Mouse (Mus musculus) MEL-GATA-1-ER (cell line): ENCODE measurements around the gene Tmed4.
"Not testable (repeated sequence)": the region's sequence is repeated elsewhere in the genome, so short reads cannot be mapped to it uniquely, and the experiment has no call there.

Experiments used
- DNase-seq: peaks from one replicate; pipeline ENCODE4 v3.0.0-alpha.2; 2012; ENCODE audit warnings: low read depth; ENCODE audit errors: extremely low read depth

Gene Tmed4

DNA sequence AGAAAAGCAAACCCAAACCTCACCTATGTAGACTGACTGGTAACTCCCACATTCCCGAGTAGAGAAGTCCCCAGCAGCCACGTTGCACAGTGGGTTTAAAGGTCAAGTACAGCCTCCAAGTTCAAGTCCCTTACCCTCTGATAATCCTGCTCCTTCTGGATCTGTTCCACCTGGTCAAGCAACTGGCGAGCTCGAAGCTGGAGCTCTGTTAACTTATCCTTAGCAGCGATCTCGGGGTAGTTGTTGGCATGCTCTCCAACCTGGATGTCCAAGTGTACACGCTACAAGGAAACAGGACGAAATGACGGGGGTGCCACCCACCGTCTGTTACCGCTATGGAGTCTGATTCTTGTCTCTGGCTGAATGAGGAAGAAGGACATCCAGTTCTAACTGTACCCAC lies 1.1 kb downstream of the Tmed4 start:
- DNase-seq, result no peak

DNA sequence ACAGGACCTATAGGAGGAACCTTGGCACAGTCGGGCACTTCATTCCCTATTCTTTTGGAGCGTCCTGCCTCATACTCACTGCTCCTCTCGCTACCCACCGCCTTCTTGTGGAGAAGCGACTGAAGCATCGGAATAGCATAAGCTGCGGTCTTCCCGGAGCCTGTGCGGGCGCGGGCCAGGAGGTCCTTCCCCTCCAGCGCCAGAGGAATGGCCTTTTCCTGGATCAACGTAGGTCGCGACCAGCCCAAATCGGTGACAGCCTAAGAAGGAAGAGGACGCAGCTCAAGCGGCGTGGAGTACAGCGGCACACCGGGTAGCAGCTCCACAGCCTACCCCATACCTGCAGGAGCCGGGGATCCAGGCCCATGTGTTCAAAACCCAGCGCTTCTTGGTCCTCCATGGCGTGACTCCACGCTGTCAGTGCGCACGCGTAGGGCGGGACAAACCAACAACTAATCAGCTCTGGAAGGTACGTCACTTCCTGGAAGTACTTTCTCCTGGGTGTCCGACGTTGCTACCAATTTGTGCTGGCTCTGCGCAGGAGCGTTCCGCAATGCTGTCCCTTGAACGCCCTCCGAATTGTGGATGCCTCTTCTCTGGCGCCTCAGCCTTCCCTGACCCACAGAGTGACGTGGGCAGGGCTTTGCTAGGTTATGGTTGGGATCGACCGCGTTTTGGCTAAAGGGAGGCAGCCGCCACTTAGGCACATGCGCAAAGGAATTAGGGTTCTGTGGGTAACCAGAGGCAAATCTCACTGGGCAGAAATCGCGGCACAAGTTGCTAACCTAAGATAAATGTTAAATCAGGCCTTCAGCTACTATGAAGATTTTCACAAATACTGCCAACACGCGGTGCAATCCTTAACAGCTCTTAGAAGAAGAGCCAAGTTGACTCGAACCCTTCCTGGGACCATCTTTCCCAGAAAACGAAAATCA lies 7.1 kb downstream of the Tmed4 start, which contains the start of gene Ddx56:
Gene Ddx56, minus strand, starts transcription at position 453 of the 935 bp plus-strand sequence.
- DNase-seq, result peak; percentile 96

DNA sequence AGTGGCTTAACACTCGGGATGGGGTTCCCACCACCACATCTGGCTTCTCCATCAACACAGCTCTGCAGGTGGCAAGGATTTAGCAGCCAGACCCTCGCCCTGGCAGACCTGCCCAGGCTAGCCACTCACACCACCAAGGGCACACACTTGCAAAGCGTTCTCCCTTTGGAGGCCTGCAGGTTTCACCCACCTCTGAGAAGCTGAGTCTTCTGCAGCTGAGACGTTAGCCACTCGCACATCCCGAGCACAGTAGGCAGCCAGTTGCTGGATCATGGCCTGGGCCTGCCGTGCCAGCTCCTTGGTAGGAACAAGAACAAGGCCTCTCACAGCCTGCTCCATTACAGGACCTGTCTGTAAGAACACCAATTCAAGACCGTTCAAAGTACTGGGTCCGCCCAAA lies 8.0 kb downstream of the Tmed4 start:
- DNase-seq, result no peak

DNA sequence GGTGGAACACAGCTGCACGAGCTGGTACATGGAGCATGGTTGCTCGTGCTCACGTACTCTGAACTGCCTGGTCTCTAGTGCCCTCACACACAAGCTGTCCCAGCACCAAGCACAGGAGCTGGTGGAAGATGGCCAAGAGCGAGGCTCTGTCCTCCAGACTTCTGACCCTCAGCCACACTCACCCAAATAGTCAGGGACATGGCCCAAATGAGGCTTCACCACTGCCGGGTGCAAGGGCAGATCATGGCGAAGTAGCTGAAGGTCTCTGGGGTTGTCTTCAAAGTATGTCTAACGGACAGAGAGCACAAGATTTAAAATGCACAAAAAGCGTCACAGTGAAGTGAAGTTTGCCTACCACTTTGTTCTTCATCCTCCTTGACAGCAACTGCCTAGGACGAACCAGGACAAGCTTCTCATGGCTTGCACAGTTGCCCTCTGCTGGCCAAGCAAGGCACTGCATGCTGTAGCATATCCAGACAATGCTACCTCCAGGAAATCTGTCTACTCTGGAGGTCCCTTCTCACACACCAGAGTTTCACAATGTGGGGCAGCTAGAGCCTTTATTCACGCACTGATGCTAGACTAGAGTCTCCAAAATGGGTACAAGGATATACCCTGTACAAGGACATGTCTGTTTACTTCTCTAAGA lies 13.1 kb downstream of the Tmed4 start:
- DNase-seq, result peak; percentile 52

DNA sequence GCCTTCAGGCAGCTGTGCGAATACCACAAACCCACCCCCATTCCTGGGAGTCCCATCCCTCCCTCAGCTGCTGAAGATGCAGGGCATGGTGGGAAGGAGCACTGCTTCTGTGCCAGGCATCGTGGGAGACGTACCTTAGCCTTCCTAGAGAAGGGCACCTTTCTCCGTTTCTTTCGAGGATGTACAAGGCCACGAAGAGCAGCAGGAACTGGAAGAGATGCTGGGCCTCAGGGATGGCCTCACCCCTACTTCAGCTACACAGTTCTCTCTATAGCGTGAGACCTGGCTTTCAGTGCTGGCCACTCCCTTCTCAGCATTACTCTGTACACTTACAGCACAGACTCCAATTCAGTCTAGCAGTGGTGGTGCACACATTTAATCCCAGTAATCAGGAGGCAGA lies 15.3 kb downstream of the Tmed4 start:
- no peak for DNase-seq

DNA sequence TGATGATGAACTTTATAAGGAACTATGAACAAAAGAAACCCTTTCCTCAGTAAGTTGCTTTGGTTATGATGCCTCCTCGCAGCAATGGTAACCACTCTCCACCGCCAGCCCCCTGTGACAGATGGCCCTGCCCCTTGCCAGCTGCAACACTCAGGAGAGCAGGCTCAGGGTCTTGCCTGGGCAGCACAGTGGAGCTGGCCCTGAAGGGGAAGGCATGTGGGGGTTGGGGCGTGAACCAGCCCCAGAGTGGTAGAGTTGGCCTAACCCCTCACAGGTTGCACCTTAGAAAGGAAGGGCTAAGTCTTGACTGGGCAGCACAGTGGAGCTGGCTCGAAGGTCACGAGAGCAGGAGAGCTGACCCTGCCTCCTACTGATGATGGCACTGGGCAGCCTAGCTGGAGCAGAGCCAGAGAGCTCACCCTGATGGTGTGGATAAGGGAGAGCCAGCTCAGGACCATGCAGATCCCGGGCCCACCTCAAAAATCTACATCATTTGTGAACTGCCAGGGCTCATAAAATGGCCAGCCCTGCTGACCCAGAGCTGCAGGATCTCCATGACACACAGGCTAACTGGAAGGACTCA lies 18.1 kb downstream of the Tmed4 start:
- DNase-seq, result no peak

DNA sequence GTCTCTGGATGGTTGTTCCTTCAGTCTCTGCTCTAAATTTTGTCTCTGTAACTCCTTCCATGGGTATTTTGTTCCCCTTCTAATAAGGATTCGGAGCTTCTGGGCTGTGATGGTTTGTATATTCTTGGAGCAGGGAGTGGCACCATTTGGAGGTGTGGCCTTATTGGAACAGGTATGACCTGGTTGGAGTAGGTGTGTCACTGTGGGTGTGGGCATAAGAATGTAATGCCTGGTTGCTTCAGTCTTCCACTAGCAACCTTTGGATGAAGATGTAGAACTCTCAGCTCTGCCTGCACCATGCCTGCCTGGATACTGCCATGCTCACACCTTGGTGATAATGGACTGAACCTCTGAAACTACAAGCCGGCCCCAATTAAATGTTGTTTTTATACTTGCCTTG lies 20.1 kb downstream of the Tmed4 start:
- DNase-seq, result not testable (repeated sequence)

DNA sequence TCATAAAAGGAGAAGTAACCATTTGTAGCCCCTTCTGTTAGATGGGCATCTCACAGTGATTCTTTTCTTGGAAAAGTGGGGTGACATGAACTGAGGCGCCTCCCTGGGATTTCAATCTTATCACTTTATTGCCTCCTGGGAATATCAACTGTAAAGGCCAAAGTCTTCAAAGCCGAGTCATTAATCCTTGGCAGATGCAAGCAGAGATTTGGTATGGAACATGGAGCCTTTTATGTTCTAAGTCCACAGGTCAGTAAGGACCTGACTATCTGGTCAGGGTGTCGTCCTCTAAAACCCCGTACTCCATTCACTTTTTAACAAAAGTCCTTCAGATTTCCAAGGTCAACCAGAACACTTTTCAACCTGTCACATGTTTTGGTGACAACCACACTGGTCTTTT lies 21.8 kb downstream of the Tmed4 start:
- DNase-seq, result no peak

DNA sequence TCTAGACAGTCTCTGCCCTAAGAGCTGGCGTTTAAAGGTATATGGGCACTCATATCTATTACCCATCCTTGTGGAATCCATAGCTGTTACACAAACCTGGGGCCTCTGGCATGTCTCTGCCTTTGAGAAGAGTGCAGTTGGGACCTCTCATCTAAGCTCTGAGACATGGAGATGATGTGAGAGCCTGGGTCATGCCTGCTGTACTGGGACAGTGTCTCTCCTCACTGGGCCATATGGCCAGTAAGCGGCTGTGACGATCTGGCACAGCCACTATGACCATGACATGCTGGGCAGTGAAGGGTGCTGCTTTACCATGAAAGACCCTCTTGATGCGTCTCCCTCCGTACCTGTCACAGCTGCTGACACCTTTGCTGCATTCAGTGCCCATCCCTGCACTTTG lies 22.4 kb downstream of the Tmed4 start:
- no peak for DNase-seq

DNA sequence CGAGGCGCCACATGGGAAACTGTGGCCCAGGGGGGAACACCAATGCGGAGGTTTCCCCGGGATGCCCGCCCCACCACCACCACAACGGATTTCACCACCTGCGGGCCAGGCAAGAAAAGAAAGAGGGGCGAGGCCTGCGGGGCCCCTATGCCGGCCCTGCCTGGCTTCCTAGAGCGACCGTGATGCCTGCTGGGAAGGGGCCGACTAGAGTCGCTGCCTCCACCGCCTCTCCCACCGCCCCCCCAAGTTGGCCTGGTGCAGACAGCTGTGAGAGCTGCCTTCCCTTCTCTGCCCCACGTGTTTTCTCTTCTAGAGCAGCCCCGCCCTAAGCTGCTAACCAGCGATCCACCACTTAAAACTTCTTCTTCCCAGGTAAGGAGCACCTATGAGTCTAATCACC lies 30.0 kb downstream of the Tmed4 start:
- DNase-seq, result no peak

DNA sequence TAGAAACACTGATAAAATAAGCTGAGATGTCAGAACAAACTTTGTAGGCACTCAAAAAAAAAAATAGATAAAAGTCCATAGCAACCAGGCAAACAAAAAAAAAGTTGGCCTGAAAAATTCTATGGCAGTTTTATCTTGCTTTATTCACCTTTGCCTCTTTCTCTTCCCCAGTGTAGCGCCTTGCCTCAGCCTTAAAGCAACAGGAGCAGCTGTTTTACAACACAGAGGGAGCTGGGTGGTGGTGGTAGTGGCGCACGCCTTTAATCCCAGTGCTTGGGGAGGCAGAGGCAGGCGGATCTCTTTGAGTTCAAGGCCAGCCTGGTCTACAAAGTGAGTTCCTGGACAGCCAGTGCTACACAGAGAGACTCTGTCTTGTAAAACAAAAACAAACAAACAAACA lies 41.6 kb downstream of the Tmed4 start:
- DNase-seq, result no peak

DNA sequence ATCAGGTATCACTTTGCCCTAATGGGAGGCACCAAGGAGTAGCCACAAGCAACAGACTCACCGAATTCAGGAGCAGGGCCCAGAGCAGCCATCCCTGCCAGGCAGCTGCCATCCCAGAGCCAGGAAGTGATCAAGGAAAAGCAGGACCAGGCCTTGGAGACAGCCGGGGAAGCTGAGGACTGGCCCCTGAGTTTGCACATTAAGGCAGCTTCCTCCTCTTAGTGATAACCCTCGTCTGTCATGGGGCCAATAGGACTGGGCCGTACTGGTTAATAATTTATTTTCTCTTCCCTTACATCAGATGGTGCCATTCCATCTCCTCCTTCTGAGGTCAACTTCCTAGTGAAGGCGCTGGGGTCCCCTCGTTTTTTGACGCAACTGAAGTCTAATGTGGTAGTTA lies 44.7 kb downstream of the Tmed4 start, which contains the start of gene Npc1l1:
Gene Npc1l1, minus strand, starts transcription at position 132 of the 400 bp plus-strand sequence.
- DNase-seq, result no peak

DNA sequence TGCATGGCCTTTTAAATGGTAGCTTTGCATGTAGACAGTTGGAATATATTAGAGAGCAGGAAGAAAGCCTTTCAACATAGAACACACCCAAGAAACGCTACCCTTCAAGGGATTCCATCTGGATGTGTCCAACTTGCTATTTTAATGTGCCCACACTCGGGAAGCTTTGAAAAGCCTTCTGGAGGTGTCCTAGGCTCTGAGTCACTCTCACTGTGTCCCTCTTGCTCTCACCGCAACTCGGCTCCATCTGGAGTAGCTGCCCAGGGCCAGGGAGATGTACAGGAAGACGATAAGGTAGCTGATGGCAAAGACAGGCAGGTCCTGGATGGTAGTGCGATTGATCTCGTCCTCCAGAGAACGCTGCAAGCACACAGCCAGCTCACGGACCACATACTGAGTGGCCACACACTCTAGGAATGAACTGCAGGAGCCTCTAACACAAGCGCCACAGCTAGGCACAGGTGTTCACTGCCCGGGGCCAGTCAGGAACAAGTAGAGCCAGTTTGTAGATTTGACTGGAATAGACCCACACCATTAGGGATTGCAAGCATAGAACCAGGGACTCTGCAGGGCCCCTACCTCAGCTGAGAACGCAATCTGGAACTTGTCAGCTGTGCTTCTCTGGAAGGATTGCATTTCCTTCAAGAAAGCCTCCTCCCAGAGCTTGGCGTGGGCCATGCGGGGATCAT lies 50.0 kb downstream of the Tmed4 start:
- no peak for DNase-seq

DNA sequence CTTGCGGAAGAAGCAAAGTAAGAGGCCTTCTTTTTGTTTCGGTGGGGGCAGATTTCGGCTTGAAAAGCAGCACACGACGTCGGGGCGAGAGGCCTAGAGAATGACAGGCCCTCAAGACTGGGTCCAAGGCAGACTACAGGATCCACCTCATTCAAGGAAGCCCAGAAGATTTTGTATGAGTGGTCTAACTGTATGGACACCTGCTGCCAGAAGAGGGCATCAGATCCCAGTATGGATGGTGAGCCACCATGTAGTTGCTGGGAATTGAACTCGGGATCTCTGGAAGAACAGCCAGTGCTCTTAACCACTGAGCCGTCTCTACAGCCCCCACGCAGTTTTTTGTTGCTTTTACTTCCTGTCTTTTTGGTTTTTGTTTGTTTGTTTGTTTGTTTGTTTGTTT lies 52.5 kb downstream of the Tmed4 start:
- DNase-seq, result no peak
